Mouse (Mus musculus): Measurements from ENCODE around the gene Gm14180. TPM values are rescaled to one million over a fixed set of nuclear protein-coding genes. Genes with fewer than 3 reads are reported as not detected.
"Not testable (repeated sequence)": the region's sequence is repeated elsewhere in the genome, so short reads cannot be mapped to it uniquely, and the experiment has no call there.

Gene Gm14180
- not detected in 2 replicates for polyA plus RNA-seq (2016; fragmentation: Nextera tagmentation; extraction: Ambion mirVana)

GRCm38 (mm10) chr11:99734190-99734589 lies at the start of gene Gm14180:
Gene Gm14180, minus strand, starts transcription at chr11:99734290.
- H3K4me2 ChIP-seq (replicated peaks) = no peak within 1 kb of the TSS
- H3K36me3 ChIP-seq = no peaks in the 10 kb centered on the region
- no peaks in the 10 kb centered on the region for H3K27me3 ChIP-seq (replicated peaks)
- no peak within 1 kb of the TSS for H3K27ac ChIP-seq
- no peaks in the 10 kb centered on the region for H3K4me1 ChIP-seq
- ATAC-seq (ENCODE audit: low FRiP score, low read depth) = no peak
- no peak within 1 kb of the TSS for H3K4me3 ChIP-seq
- WGBS = 72% methylated on average over 2 of the region's 2 CpGs
- no peaks in the 10 kb centered on the region for H3K9me3 ChIP-seq
- no peak within 1 kb of the TSS for H3K9ac ChIP-seq

GRCm38 (mm10) chr11:99780604-99781003 lies 46.5 kb upstream of the Gm14180 start, which contains the start of gene Krtap4-8:
Gene Krtap4-8, minus strand, starts transcription at chr11:99780704.
- H3K27me3 ChIP-seq (replicated peaks) = no peaks in the 10 kb centered on the region
- 99% methylated on average over 2 of the region's 2 CpGs for WGBS

GRCm38 (mm10) chr11:99778401-99778800 lies 44.3 kb upstream of the Gm14180 start:
- peaks cover 5% of the 10 kb centered on the region for H3K4me1 ChIP-seq
- H3K27me3 ChIP-seq (replicated peaks) = no peaks in the 10 kb centered on the region
- H3K4me3 ChIP-seq = no peak overlapping the region
- no peak overlapping the region for H3K9ac ChIP-seq
- H3K36me3 ChIP-seq = no peaks in the 10 kb centered on the region
- no peak overlapping the region for H3K4me2 ChIP-seq (replicated peaks)
- ATAC-seq (ENCODE audit: low FRiP score, low read depth) = no peak
- 22% methylated on average over 7 of the region's 7 CpGs for WGBS
- no peaks in the 10 kb centered on the region for H3K9me3 ChIP-seq
- no peak overlapping the region for H3K27ac ChIP-seq

More at GRCm38 (mm10) chr11:99780604-99781003, 46.5 kb upstream of the Gm14180 start, which contains the start of gene Krtap4-8:
- Histone ChIP-seq H3K36me3 (no peaks in the 10 kb centered on the region), H3K9ac (no peak within 1 kb of the TSS), H3K9me3 (no peaks in the 10 kb centered on the region), H3K4me2 (replicated peaks) (no peak within 1 kb of the TSS), H3K27ac (no peak within 1 kb of the TSS), H3K4me3 (no peak within 1 kb of the TSS), H3K4me1 (peaks cover 5% of the 10 kb centered on the region)
- no peak for ATAC-seq (ENCODE audit: low FRiP score, low read depth)

GRCm38 (mm10) chr11:99772813-99773212 lies 38.7 kb upstream of the Gm14180 start, which contains the start of gene Gm11595:
Gene Gm11595, minus strand, starts transcription at chr11:99772913.
- not testable (repeated sequence) for H3K36me3 ChIP-seq; H3K27ac ChIP-seq; H3K9ac ChIP-seq; H3K4me1 ChIP-seq; H3K27me3 ChIP-seq (replicated peaks); H3K4me2 ChIP-seq (replicated peaks); H3K9me3 ChIP-seq; H3K4me3 ChIP-seq; ATAC-seq (ENCODE audit: low FRiP score, low read depth)

GRCm38 (mm10) chr11:99768410-99768809 lies 34.3 kb upstream of the Gm14180 start:
- 83% methylated on average over 2 of the region's 2 CpGs for WGBS
- H3K9ac ChIP-seq = no peak overlapping the region
- ATAC-seq (ENCODE audit: low FRiP score, low read depth) = no peak
- no peaks in the 10 kb centered on the region for H3K4me1 ChIP-seq
- H3K27ac ChIP-seq = no peak overlapping the region
- no peaks in the 10 kb centered on the region for H3K27me3 ChIP-seq (replicated peaks)
- no peaks in the 10 kb centered on the region for H3K9me3 ChIP-seq
- H3K4me2 ChIP-seq (replicated peaks) = no peak overlapping the region
- H3K36me3 ChIP-seq = no peaks in the 10 kb centered on the region
- no peak overlapping the region for H3K4me3 ChIP-seq

GRCm38 (mm10) chr11:99758877-99759276 lies 24.8 kb upstream of the Gm14180 start:
- no peak overlapping the region for H3K9ac ChIP-seq
- no peak for ATAC-seq (ENCODE audit: low FRiP score, low read depth)
- no peak overlapping the region for H3K27ac ChIP-seq
- 92% methylated on average over 1 of the region's 1 CpGs for WGBS
- H3K9me3 ChIP-seq = no peaks in the 10 kb centered on the region
- H3K4me2 ChIP-seq (replicated peaks) = no peak overlapping the region
- no peaks in the 10 kb centered on the region for H3K4me1 ChIP-seq
- no peaks in the 10 kb centered on the region for H3K36me3 ChIP-seq
- no peak overlapping the region for H3K4me3 ChIP-seq
- no peaks in the 10 kb centered on the region for H3K27me3 ChIP-seq (replicated peaks)

- Histone ChIP-seq H3K27me3 (replicated peaks) (no peaks in the 10 kb centered on the region), H3K4me1 (no peaks in the 10 kb centered on the region), H3K4me3 (no peak overlapping the region), H3K4me2 (replicated peaks) (no peak overlapping the region), H3K9me3 (no peaks in the 10 kb centered on the region), H3K27ac (no peak overlapping the region), H3K9ac (no peak overlapping the region), H3K36me3 (no peaks in the 10 kb centered on the region)
- 86% methylated on average over 3 of the region's 3 CpGs for WGBS
- ATAC-seq (ENCODE audit: low FRiP score, low read depth) = no peak
Observed at GRCm38 (mm10) chr11:99743985-99744384, 9.9 kb upstream of the Gm14180 start.

- H3K27ac ChIP-seq = no peak overlapping the region
- H3K27me3 ChIP-seq (replicated peaks) = no peaks in the 10 kb centered on the region
- no peak overlapping the region for H3K4me3 ChIP-seq
- H3K4me1 ChIP-seq = no peaks in the 10 kb centered on the region
- H3K9me3 ChIP-seq = no peaks in the 10 kb centered on the region
- no peaks in the 10 kb centered on the region for H3K36me3 ChIP-seq
- ATAC-seq (ENCODE audit: low FRiP score, low read depth) = no peak
- no peak overlapping the region for H3K4me2 ChIP-seq (replicated peaks)
- WGBS = 83% methylated on average over 2 of the region's 2 CpGs
- H3K9ac ChIP-seq = no peak overlapping the region
Observed at GRCm38 (mm10) chr11:99724061-99724460, 10.0 kb downstream of the Gm14180 start.

- no peak overlapping the region for H3K9ac ChIP-seq
- no peaks in the 10 kb centered on the region for H3K27me3 ChIP-seq (replicated peaks)
- no peaks in the 10 kb centered on the region for H3K36me3 ChIP-seq
- H3K4me1 ChIP-seq = no peaks in the 10 kb centered on the region
- no peaks in the 10 kb centered on the region for H3K9me3 ChIP-seq
- 91% methylated on average over 1 of the region's 1 CpGs for WGBS
- no peak for ATAC-seq (ENCODE audit: low FRiP score, low read depth)
- H3K27ac ChIP-seq = no peak overlapping the region
- no peak overlapping the region for H3K4me2 ChIP-seq (replicated peaks)
- no peak overlapping the region for H3K4me3 ChIP-seq
Observed at GRCm38 (mm10) chr11:99718759-99719158, 15.3 kb downstream of the Gm14180 start.

- no peak within 1 kb of the TSS for H3K4me3 ChIP-seq
- no peaks in the 10 kb centered on the region for H3K36me3 ChIP-seq
- no peaks in the 10 kb centered on the region for H3K27me3 ChIP-seq (replicated peaks)
- no peaks in the 10 kb centered on the region for H3K9me3 ChIP-seq
- H3K4me1 ChIP-seq = no peaks in the 10 kb centered on the region
- H3K9ac ChIP-seq = no peak within 1 kb of the TSS
- H3K4me2 ChIP-seq (replicated peaks) = no peak within 1 kb of the TSS
- WGBS = 80% methylated on average over 1 of the region's 1 CpGs
- no peak for ATAC-seq (ENCODE audit: low FRiP score, low read depth)
- H3K27ac ChIP-seq = no peak within 1 kb of the TSS
Observed at GRCm38 (mm10) chr11:99690463-99690862, 43.6 kb downstream of the Gm14180 start, which contains the start of gene Gm14190. Gene Gm14190, minus strand, starts transcription at chr11:99690740.

GRCm38 (mm10) chr11:99685235-99685634 lies 48.9 kb downstream of the Gm14180 start:
- not testable (repeated sequence) for H3K9me3 ChIP-seq; H3K4me1 ChIP-seq; H3K9ac ChIP-seq; H3K4me2 ChIP-seq (replicated peaks); H3K4me3 ChIP-seq; H3K27me3 ChIP-seq (replicated peaks); ATAC-seq (ENCODE audit: low FRiP score, low read depth); H3K27ac ChIP-seq; H3K36me3 ChIP-seq
- WGBS = 88% methylated on average over 1 of the region's 1 CpGs
